Mouse (Mus musculus) lung, postnatal 14 days (tissue): ENCODE results near the gene Ndufa4l2.

Experiments used
- DNase-seq: peaks from one replicate; pipeline ENCODE4 v3.0.0; 2021

The Ndufa4l2 gene

GRCm38 (mm10) chr10:127526681-127527080 lies 11.9 kb downstream of the Ndufa4l2 start:
- peak; percentile 69 for DNase-seq

- no peak for DNase-seq
Observed at GRCm38 (mm10) chr10:127527481-127527880, 12.7 kb downstream of the Ndufa4l2 start.

GRCm38 (mm10) chr10:127530945-127531344 lies 16.2 kb downstream of the Ndufa4l2 start:
- no peak for DNase-seq

- DNase-seq = no peak
Observed at GRCm38 (mm10) chr10:127531548-127531947, 16.8 kb downstream of the Ndufa4l2 start.

- no peak for DNase-seq
Observed at GRCm38 (mm10) chr10:127534036-127534928, 19.5 kb downstream of the Ndufa4l2 start, which contains the start of gene Nxph4. Nxph4 (minus strand) TSS chr10:127534559.

- DNase-seq = no peak
Observed at GRCm38 (mm10) chr10:127534929-127535384, 20.2 kb downstream of the Ndufa4l2 start.

GRCm38 (mm10) chr10:127536586-127537314 lies 22.0 kb downstream of the Ndufa4l2 start:
- DNase-seq = peak; percentile 53

GRCm38 (mm10) chr10:127537854-127538583 lies 23.3 kb downstream of the Ndufa4l2 start:
- DNase-seq = peak; percentile 82

- no peak for DNase-seq
Observed at GRCm38 (mm10) chr10:127541510-127541909, 26.7 kb downstream of the Ndufa4l2 start.

- peak; percentile 26 for DNase-seq
Observed at GRCm38 (mm10) chr10:127542084-127542483, 27.3 kb downstream of the Ndufa4l2 start.

- no peak for DNase-seq
Observed at GRCm38 (mm10) chr10:127542720-127543119, 28.0 kb downstream of the Ndufa4l2 start.

- DNase-seq = no peak
Observed at GRCm38 (mm10) chr10:127543916-127544315, 29.1 kb downstream of the Ndufa4l2 start.

- no peak for DNase-seq
Observed at GRCm38 (mm10) chr10:127544375-127544774, 29.6 kb downstream of the Ndufa4l2 start.

GRCm38 (mm10) chr10:127546505-127546904 lies 31.7 kb downstream of the Ndufa4l2 start:
- no peak for DNase-seq

- no peak for DNase-seq
Observed at GRCm38 (mm10) chr10:127548236-127548635, 33.5 kb downstream of the Ndufa4l2 start.

- DNase-seq = no peak
Observed at GRCm38 (mm10) chr10:127549892-127550291, 35.1 kb downstream of the Ndufa4l2 start.

- DNase-seq = peak; percentile 31
Observed at GRCm38 (mm10) chr10:127555703-127556102, 40.9 kb downstream of the Ndufa4l2 start.

GRCm38 (mm10) chr10:127557397-127557796 lies 42.6 kb downstream of the Ndufa4l2 start:
- DNase-seq = no peak

- DNase-seq = no peak
Observed at GRCm38 (mm10) chr10:127561145-127561544, 46.4 kb downstream of the Ndufa4l2 start.

- DNase-seq = no peak
Observed at GRCm38 (mm10) chr10:127563840-127564239, 49.1 kb downstream of the Ndufa4l2 start.

- DNase-seq = no peak
Observed at GRCm38 (mm10) chr10:127564301-127564700, 49.5 kb downstream of the Ndufa4l2 start.
